Mouse (Mus musculus): ENCODE measurements around the gene Olfr464.

GRCm38 (mm10) chr11:87935467-87935866 is 14.7 kb upstream of the Olfr464 start:
- TF ChIP-seq CTCF (IDR thresholded peaks at IDR 0.05; ENCODE audit: low read depth, low read length) (no peak), TAL1 (conservative IDR thresholded peaks at IDR 0.05; ENCODE audit: low read depth, low read length) (no peak)

Measured in G1E (cell line).